Mouse (Mus musculus) gastrocnemius, postnatal 14 days (tissue): ENCODE results near the gene Sec63. TPM values are rescaled to one million over a fixed set of nuclear protein-coding genes. Genes with fewer than 3 reads are reported as not detected.

Experiments
- DNase-seq: peaks from one replicate; pipeline ENCODE4 v3.0.0; 2021; ENCODE audit warnings: mixed read lengths
- intact Hi-C: fragments of 180-260 bp; cut with DNase I; formaldehyde crosslinking; loops from one replicate; pipeline ENCODE4 v1.15.1; 2025; ENCODE audit warnings: low total_unique reads
- total RNA-seq, 2 experiments: library from RNA; stranded (reverse); gene quantifications; 2 replicates each; pipeline ENCODE4 v1.2.3; 2021

Sec63 gene
- total RNA-seq, 2 experiments from 2014 or later = 21.1 to 24.4 TPM

DNA sequence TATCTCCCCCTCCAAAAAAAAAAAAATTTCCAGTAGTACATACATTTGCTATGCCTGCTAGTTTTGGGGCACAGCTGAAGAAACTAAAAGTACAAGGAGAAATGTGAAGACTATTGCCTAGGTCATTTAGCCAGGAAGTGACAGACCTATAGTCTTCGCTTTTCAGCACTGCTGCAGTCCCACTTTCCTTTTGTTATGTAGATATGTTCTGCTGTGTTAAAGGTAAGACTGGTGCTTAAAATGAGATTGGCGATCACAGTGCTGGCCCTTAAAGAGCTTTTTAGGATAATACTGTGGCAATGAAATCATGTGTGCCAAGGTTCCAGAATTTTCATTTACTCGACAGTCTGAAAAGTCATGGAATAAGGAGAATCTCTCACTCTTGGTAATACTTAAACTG lies 39.6 kb downstream of the Sec63 start:
- intact Hi-C loops = no loop called here
- DNase-seq = no peak

DNA sequence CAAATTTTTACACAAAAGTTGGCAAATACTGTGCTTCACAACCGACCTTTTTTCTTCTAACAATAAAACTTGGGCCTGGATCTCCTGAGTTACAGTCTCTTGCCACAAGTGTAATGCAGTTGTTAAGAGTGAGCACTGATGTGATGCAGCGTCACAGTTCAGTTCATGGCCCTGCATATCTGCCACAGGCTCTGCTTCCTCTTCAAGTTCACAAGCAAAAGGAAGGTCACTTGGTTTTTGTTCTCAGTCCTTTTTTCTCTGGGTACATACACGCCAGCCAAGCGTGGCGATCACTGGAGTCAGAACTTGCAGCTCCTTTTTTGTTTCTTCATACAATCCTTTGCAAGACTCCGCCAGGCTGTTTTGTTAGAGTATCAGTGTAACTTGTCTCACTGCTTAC lies 64.6 kb downstream of the Sec63 start:
- intact Hi-C loops = no loop called here
- DNase-seq = no peak

DNA sequence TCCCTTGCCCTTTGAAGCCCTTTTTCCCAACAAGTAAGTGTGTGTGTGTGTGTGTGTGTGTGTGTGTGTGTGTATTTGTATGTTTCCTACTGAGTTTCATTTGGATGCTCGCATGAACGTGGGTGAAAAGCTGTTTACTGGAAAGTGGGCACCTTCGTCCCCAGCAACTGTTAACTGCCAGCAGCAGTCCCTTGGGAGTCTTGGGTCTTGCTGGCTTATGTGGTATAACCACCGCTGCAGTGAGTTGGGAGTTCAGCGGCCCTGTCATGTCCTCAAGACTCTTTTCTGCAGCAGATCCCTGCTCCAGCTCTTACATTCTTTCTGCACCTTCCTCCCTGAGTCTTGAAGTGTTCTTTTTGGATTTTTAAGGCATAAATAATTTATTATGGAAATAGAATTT lies 65.9 kb downstream of the Sec63 start:
- no peak for DNase-seq
- intact Hi-C loops = no loop called here

DNA sequence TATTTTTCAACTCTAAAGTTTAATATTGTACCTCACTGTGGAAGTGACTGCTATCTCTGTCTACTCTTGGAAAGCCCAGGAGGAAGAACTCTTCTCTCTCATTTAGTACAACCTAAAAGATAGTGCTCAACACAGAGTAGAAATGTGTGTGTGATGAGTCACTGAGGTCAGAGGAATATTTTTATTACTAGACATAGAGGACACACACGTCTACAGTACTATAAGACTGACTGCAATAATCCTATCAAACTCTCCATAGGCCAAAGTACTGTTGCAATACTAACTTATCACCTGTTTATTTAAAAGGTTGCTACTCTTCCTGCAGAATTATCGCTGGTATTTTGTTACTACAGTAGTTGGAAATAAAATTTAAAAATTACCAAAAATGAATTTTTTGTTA lies 68.7 kb downstream of the Sec63 start:
- intact Hi-C loops = no loop called here
- DNase-seq = no peak

DNA sequence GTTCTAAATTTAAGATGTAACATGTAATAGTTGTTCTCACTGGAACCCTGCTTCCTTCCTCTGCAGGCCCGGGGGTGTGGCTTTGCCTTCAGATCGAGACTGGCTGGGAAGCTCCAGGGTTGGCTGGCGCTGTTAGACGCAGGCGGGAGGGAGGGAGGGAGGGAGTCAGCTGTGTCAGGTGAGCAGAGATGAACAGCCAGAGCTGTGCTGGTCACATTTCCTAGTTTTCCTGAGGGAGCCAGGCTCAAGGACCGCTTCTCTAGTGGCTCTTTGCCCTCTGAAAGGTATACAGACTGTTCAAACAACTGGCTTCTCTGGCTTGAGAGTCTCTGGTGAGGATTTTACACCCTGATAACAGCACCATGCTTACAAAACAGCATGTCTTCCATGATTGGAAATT lies 69.1 kb downstream of the Sec63 start:
- no peak for DNase-seq
- intact Hi-C loops = no loop called here

DNA sequence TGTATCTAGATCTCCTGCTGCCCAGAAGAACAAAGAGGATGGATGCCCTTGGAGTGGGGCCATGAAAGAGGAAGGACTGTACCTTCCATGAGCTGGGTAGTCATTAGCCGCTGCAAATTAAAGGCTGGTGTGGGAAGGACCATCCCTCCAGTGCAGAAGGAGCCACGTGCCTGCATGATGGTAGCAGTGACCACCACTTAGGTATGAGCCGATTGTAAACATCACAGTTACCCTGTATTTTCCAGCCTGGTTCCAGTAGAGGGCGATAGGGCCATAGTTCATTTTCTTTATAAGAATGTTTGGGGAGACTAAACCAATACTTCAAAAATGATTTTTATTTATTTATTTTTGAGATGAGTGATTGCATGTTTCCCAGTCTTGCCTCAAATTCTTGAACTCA lies 71.4 kb downstream of the Sec63 start:
- intact Hi-C loops = no loop called here
- no peak for DNase-seq

DNA sequence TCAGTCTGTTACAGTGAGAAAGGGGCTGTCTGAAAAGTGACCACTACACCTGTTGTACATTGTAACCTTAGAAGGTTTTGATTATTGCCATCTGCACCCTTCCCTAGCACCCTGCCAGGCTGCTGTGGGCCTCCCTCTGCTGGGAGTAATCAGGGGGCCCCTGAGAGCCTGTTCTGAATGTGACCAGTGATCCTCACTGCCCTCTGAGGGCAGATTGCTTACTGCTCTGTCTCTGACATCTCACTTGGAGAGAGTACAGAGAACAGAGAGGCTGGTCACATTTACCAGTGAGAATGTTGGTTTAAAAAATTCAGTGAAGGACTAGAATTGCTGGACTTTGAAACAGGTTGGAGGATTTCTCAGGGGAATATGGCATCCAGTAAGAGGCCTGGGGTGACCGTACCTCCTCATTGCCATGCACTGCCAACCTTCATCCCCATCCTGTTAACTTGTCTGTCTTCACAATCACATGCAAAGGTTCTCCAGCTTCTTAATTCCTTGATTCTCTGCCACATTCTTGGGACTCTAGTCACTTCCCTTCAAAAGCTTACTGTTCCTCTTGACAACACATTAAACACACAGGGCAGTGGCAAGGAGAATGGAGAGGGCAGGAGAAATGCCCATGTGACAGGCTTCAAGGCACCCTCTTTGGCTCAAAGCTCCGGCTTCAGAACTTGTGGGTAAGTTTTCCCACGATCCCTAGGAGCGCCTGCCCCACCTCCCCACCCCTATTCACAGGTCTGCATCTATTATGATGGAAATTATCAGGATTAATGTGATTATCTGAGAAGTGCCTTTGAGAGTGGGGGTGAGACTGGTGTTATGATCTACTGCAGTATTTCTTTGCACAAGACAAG lies 72.8 kb downstream of the Sec63 start:
- intact Hi-C loops = no loop called here
- DNase-seq = no peak

DNA sequence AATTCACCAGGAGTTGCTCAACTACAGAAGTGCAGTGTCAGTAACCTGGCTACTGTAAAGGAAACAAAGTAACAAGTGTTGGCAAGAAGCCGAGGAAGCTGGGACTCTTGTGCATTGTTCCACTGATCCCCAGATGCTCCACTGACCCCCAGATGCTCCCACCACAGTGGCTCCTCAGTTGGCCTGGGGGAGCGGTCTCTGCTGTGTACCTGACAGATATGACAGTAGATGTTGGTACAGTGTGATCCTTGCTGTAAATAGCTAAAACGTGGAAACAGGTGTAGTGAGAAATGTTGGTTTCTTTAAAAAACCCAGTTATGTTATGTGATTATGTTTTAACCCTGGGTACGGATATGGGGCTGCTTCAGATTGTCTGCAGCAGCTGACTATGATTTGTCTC lies 76.8 kb downstream of the Sec63 start:
- intact Hi-C loops = no loop called here
- DNase-seq = no peak

DNA sequence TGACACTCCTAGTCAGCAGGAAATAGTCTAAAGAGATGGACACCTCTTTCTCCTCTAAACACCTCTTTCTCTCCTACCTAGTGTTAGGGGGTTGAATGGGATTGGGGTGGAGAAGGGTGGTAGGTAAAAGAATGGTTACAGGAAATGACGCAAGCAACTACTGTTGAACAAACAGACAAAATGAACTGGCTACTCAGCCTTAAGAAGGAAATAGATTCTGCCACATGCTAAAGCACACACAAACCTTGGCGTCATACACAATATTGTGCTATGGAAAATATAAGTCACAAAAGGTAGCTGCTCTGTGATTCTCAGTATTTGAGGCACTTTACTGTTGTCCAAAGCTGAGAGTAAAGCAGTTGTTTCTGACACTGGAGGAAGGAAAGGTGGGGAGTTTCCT lies 77.4 kb downstream of the Sec63 start:
- no peak for DNase-seq
- intact Hi-C loops = no loop called here

DNA sequence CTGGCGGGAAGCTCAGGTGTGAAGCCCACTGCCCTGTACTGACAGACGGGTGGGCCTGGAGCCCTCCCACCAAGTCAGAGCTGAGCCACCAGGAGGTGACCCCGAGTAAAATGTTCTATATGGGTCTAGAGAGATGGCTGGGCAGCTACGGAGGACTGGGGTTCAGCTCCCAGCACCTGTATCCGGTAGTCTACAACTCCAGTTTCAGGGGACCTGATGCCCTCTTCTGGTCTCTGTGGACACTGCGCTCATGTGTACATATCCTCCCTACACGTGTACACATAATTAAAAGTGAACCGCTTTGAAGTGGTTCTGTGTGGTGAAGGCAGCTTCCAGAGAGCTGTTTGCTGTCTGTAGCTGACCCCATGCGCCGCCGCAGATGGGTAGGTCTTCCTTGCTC lies 78.7 kb downstream of the Sec63 start:
- no peak for DNase-seq
- intact Hi-C loops = no loop called here

DNA sequence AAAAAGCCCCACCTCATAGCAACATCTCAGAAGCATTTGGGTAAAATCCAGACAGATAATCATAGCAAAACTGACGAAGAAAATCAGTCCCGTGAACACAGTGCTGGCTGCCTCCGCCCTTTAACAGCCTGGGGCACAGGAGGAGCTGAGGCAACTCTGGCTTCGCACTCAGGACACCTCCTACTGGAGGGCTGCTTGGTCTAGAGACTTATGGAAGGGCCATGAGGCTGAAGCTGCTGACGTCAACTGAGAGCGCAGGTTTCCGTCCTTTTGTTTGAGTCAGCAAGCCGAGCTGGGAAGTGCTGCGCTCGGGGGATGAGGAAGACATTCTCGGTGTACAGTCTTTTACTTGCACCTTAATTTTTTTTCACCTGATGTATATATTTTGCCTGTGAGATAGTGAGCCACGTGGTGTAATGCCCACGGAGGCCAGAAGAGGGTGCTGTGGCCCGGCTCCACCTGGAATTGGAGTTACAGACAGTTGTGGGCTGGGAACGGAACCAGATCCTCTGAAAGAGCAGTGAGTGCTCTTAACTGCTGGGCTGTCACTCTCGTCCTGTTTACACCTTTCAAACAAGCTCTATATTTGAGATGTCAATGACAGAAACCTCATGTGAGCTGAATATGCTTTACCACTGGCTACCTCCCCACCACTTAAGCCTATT lies 80.4 kb downstream of the Sec63 start:
- intact Hi-C loops = loop anchor here (2.0 kb wide), 1 partner anchor 99 kb away; no protein-coding TSS in a partner anchor
- DNase-seq = no peak

DNA sequence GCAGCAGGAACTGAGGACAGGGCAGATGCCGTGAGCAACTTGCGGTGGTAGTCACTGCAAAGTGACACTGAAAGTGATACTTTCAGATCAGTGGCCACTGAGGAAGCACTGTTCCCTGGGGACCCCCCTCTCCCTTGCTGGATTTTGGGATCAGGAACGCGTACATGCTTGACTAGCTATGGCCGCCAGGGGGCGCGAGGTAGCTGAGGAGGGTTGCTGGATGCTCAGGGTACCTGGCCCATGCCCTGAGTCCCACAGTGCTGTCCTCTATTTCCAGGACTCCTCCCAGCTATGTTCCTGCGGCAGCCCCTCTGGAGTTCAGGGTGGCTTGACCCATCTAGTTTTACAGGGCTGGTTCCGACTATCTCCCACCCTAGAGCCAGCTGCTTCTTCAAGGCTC lies 81.1 kb downstream of the Sec63 start:
- intact Hi-C loops = loop anchor here (2.0 kb wide), 1 partner anchor 98 kb away; no protein-coding TSS in a partner anchor
- DNase-seq = peak; percentile 86

DNA sequence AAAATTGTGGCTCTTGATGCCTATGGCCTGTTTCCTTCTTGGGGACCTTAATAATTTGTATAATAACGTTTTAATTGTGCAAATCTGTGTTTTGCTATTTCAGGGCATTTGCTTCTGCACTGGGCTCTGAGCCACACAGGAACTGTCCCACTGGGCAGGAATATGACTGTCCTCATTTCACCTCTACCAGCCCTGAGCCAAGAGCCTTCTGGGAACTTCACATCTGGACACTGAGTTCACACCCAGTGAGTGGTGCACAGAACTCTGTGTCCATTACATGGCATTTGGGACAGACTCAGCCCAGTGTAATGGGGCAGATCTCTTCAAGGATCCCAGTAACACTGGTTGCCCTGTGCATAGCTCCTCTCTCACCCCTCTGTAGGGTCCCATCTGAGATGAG lies 82.1 kb downstream of the Sec63 start:
- DNase-seq = peak; percentile 44
- intact Hi-C loops = loop anchor here (2.0 kb wide), 1 partner anchor 97 kb away; no protein-coding TSS in a partner anchor

DNA sequence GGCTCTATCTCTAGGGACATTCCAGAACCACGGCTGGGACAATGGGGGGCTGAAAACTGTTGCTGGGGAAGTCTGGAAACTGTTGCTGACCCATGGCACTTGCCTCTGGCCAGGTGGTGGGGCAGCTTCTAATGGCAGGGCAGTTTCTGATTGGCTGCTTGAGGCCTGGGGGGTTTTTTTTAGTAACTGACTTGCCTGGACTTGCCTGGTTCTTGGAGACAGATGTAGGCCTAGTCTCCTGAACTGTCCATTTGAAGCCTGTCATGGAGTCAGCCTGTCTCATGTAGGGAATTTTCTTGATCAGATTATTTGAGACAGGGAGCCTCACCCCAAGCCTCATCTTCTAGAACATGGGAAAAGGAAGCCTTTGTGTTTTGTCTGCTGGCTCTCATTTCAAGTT lies 84.2 kb downstream of the Sec63 start:
- intact Hi-C loops = no loop called here

DNA sequence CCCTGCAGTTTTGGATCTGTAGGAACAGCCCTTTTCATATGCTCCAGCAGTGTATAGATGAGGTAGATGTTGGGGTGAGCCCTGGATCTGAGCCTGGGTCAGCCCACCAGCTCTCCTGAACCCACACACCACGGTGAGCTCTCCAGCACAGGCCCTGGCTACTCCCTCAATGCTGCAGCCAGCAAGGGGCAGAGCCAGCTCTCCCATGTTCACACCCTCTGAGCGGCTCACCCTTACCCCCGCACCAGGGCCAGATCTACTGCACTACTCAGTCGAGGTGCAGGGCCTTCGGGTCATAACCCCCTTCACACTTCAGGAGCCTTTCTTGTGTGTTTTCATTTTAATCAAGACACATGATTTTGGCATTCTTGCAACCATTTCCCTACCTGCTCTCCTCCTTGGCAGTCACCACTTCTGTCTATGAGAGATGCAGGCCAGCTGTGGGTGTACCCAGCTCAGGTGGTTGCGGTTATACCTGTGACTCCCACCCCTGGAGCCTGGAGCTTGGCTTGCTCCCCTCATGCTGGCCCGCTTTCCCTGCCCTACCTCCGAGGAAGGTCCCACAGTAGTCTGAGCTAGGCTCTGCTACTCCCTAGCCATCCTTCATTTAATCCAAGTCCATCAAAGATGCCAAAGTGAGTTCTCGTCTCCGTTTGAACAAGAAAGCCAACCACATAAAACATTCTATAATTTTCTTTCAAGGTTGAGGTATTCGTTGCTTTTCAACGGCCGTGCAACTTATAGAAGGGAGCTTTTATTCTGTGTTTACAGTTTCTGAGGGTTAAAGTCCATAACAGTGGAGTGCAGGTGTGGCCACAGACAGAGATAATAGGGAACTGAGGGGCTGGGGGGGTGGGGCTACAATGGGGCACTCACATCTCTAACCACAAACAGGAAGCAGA lies 87.1 kb downstream of the Sec63 start:
- intact Hi-C loops = no loop called here
- no peak for DNase-seq

More for the DNA sequence above, 84.2 kb downstream of the Sec63 start:
- no peak for DNase-seq

DNA sequence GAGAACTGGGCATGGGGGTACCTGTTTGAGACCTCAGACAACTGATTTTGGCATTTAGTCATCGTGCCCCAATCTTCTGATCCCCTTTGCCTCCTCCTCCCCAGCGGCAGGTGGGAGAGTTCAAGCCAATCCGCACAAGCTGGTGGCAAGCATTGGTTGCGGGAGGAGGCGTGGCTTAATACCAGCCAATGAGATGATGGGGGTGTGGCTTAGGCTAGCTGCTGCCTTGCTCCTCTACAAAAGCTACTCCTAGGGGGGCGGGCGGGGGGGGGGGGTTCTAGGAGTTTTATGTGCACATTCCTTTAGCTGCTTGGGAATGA lies 87.7 kb downstream of the Sec63 start:
- intact Hi-C loops = no loop called here

DNA sequence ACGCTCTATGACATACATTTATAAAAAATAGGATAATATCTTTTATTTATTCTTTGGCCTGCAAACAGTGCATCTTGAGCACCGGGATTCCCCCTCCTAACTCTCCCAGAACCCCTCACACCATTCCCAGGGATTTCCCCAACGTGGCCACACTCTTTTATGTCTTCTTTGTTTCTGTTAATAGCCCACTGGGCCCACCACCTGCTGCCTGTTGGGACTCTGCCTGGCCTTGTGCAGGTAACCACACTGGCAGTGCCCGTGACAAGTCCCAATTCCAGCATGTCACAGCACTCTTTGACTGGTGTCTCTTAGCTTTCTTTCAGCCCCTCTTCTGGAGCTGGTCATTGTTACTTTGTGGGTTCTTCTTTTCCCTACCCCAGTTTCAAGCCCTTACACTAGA lies 93.5 kb downstream of the Sec63 start:
- intact Hi-C loops = no loop called here

More for the DNA sequence above, 87.7 kb downstream of the Sec63 start:
- no peak for DNase-seq

DNA sequence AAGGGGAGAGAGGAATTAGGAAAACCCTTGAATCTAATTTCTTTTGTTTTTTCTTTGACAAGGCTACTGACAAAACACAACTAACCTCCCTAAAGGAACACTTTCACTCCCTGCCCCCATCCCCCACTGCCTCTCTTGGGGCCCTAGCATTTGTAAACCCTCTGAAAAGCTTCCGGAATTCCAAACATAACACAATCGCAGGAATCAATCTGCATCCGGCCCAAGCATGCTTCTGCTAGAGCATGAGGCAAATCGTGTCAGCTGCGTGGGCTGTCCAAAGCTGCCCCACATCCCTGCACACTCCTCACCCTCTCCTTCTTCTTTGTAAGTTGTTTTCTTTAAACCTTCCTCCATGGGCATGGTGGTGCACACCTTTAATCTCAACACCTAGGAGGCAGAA lies 94.0 kb downstream of the Sec63 start:
- intact Hi-C loops = no loop called here
- DNase-seq = no peak

More for the DNA sequence above, 93.5 kb downstream of the Sec63 start:
- no peak for DNase-seq

DNA sequence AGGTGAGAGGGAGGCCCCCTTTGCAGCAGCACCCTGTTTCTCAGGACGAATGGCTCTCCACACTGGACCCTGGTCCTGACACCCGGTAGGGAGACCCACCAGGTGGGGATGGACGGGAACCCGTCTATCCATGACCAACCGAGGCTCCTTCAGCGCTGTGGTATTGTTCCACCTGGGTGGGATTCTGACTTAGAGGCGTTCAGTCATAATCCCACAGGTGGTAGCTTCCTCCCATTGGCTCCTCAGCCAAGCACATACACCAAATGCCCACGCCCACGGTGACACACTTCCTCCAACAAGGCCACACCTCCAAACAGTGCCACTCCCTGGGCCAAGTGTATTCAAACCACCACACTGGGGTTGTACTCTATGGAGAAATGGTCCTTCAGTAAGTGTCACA lies 95.3 kb downstream of the Sec63 start:
- DNase-seq = no peak
- intact Hi-C loops = no loop called here

DNA sequence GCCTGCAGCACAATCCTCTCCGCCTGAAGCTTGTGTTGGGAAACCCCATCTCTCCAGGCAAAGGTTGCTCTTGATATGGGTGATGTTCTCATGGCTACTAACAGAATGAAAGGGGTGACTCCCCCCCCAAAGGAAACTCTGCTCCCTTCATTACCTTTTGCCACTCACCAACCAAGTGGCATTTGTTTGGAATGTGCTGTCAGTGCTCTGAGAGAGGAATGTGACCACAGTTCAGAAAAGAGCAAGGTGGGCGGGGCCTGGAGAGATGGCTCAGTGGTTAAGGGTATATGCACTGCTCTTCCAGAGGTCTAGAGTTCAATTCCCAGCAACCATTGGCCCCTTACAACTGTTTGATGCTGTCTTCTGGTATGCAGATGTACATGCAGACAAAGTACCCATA lies 95.7 kb downstream of the Sec63 start:
- DNase-seq = no peak
- intact Hi-C loops = no loop called here
